Mouse (Mus musculus): ENCODE data around the gene Kcnk3. TPM values are rescaled to one million over a fixed set of nuclear protein-coding genes. Genes with fewer than 3 reads are reported as not detected.

Gene Kcnk3
- total RNA-seq, 1 experiment from 2014 or later = 0.60 TPM

- no peak for ATAC-seq (replicated peaks in 1 of 2; ENCODE audit: insufficient read depth in 1 of 2, low FRiP score in 2 of 2, low TSS enrichment in 1 of 2, low read depth in 1 of 2, poor library complexity in 2 of 2, severe bottlenecking in 2 of 2)
Observed at GRCm38 (mm10) chr5:30578445-30579080, 9.4 kb upstream of the Kcnk3 start.

- ATAC-seq (replicated peaks in 1 of 2; ENCODE audit: insufficient read depth in 1 of 2, low FRiP score in 2 of 2, low TSS enrichment in 1 of 2, low read depth in 1 of 2, poor library complexity in 2 of 2, severe bottlenecking in 2 of 2) = no peak
Observed at GRCm38 (mm10) chr5:30580725-30581124, 7.2 kb upstream of the Kcnk3 start.

GRCm38 (mm10) chr5:30582017-30582416 is 6.0 kb upstream of the Kcnk3 start:
- no peak for ATAC-seq (replicated peaks in 1 of 2; ENCODE audit: insufficient read depth in 1 of 2, low FRiP score in 2 of 2, low TSS enrichment in 1 of 2, low read depth in 1 of 2, poor library complexity in 2 of 2, severe bottlenecking in 2 of 2)

- ATAC-seq (replicated peaks in 1 of 2; ENCODE audit: insufficient read depth in 1 of 2, low FRiP score in 2 of 2, low TSS enrichment in 1 of 2, low read depth in 1 of 2, poor library complexity in 2 of 2, severe bottlenecking in 2 of 2) = no peak
Observed at GRCm38 (mm10) chr5:30586616-30587015, 1.4 kb upstream of the Kcnk3 start.

GRCm38 (mm10) chr5:30587101-30587500 is 869 bp upstream of the Kcnk3 start:
- ATAC-seq (replicated peaks in 1 of 2; ENCODE audit: insufficient read depth in 1 of 2, low FRiP score in 2 of 2, low TSS enrichment in 1 of 2, low read depth in 1 of 2, poor library complexity in 2 of 2, severe bottlenecking in 2 of 2) = no peak

- no peak for ATAC-seq (replicated peaks in 1 of 2; ENCODE audit: insufficient read depth in 1 of 2, low FRiP score in 2 of 2, low TSS enrichment in 1 of 2, low read depth in 1 of 2, poor library complexity in 2 of 2, severe bottlenecking in 2 of 2)
Observed at GRCm38 (mm10) chr5:30588301-30588968, 465 bp downstream of the Kcnk3 start.

GRCm38 (mm10) chr5:30589069-30589468 is 1.1 kb downstream of the Kcnk3 start:
- no peak for ATAC-seq (replicated peaks in 1 of 2; ENCODE audit: insufficient read depth in 1 of 2, low FRiP score in 2 of 2, low TSS enrichment in 1 of 2, low read depth in 1 of 2, poor library complexity in 2 of 2, severe bottlenecking in 2 of 2)

- no peak for ATAC-seq (replicated peaks in 1 of 2; ENCODE audit: insufficient read depth in 1 of 2, low FRiP score in 2 of 2, low TSS enrichment in 1 of 2, low read depth in 1 of 2, poor library complexity in 2 of 2, severe bottlenecking in 2 of 2)
Observed at GRCm38 (mm10) chr5:30589546-30589945, 1.6 kb downstream of the Kcnk3 start.

- ATAC-seq (replicated peaks in 1 of 2; ENCODE audit: insufficient read depth in 1 of 2, low FRiP score in 2 of 2, low TSS enrichment in 1 of 2, low read depth in 1 of 2, poor library complexity in 2 of 2, severe bottlenecking in 2 of 2) = no peak
Observed at GRCm38 (mm10) chr5:30590231-30590630, 2.3 kb downstream of the Kcnk3 start.

- no peak for ATAC-seq (replicated peaks in 1 of 2; ENCODE audit: insufficient read depth in 1 of 2, low FRiP score in 2 of 2, low TSS enrichment in 1 of 2, low read depth in 1 of 2, poor library complexity in 2 of 2, severe bottlenecking in 2 of 2)
Observed at GRCm38 (mm10) chr5:30591205-30591731, 3.3 kb downstream of the Kcnk3 start.

GRCm38 (mm10) chr5:30591786-30592185 is 3.8 kb downstream of the Kcnk3 start:
- ATAC-seq (replicated peaks in 1 of 2; ENCODE audit: insufficient read depth in 1 of 2, low FRiP score in 2 of 2, low TSS enrichment in 1 of 2, low read depth in 1 of 2, poor library complexity in 2 of 2, severe bottlenecking in 2 of 2) = no peak

GRCm38 (mm10) chr5:30592279-30592980 is 4.5 kb downstream of the Kcnk3 start:
- ATAC-seq (replicated peaks in 1 of 2; ENCODE audit: insufficient read depth in 1 of 2, low FRiP score in 2 of 2, low TSS enrichment in 1 of 2, low read depth in 1 of 2, poor library complexity in 2 of 2, severe bottlenecking in 2 of 2) = no peak

- ATAC-seq (replicated peaks in 1 of 2; ENCODE audit: insufficient read depth in 1 of 2, low FRiP score in 2 of 2, low TSS enrichment in 1 of 2, low read depth in 1 of 2, poor library complexity in 2 of 2, severe bottlenecking in 2 of 2) = no peak
Observed at GRCm38 (mm10) chr5:30593360-30593759, 5.4 kb downstream of the Kcnk3 start.

- no peak for ATAC-seq (replicated peaks in 1 of 2; ENCODE audit: insufficient read depth in 1 of 2, low FRiP score in 2 of 2, low TSS enrichment in 1 of 2, low read depth in 1 of 2, poor library complexity in 2 of 2, severe bottlenecking in 2 of 2)
Observed at GRCm38 (mm10) chr5:30593811-30594504, 6.0 kb downstream of the Kcnk3 start.

GRCm38 (mm10) chr5:30594953-30595560 is 7.1 kb downstream of the Kcnk3 start:
- no peak for ATAC-seq (replicated peaks in 1 of 2; ENCODE audit: insufficient read depth in 1 of 2, low FRiP score in 2 of 2, low TSS enrichment in 1 of 2, low read depth in 1 of 2, poor library complexity in 2 of 2, severe bottlenecking in 2 of 2)

GRCm38 (mm10) chr5:30601397-30601796 is 13.4 kb downstream of the Kcnk3 start:
- no peak for ATAC-seq (replicated peaks in 1 of 2; ENCODE audit: insufficient read depth in 1 of 2, low FRiP score in 2 of 2, low TSS enrichment in 1 of 2, low read depth in 1 of 2, poor library complexity in 2 of 2, severe bottlenecking in 2 of 2)

GRCm38 (mm10) chr5:30603255-30603654 is 15.3 kb downstream of the Kcnk3 start:
- ATAC-seq (replicated peaks in 1 of 2; ENCODE audit: insufficient read depth in 1 of 2, low FRiP score in 2 of 2, low TSS enrichment in 1 of 2, low read depth in 1 of 2, poor library complexity in 2 of 2, severe bottlenecking in 2 of 2) = no peak

Measured in hematopoietic stem cell, adult 5-6 weeks (primary cell).